Mouse (Mus musculus) adrenal gland, adult 18-20 months (tissue): Measurements from ENCODE around the gene Sema3b. TPM values are rescaled to one million over a fixed set of nuclear protein-coding genes. Genes with fewer than 3 reads are reported as not detected.
"Not testable (repeated sequence)": the region's sequence is repeated elsewhere in the genome, so short reads cannot be mapped to it uniquely, and the experiment has no call there.

ENCODE experiments used
- DNase-seq, 2 experiments: peaks; one replicate each; pipeline ENCODE4 v3.0.0; 2021 to 2022; ENCODE audit warnings: low spot score in 2 of 2
- total RNA-seq, 2 experiments: library from RNA; stranded (reverse); gene quantifications; 1 replicate in 1 of 2; 2 replicates in 1 of 2; pipeline ENCODE4 v1.2.3; 2021

Gene Sema3b
- total RNA-seq, 2 experiments from 2014 or later = 5.1 to 6.3 TPM

GRCm38 (mm10) chr9:107571534-107572326 lies 37.3 kb downstream of the Sema3b start:
- DNase-seq = no peak

- DNase-seq = no peak
Observed at GRCm38 (mm10) chr9:107570845-107571244, 38.2 kb downstream of the Sema3b start.

- DNase-seq = no peak
Observed at GRCm38 (mm10) chr9:107570016-107570415, 39.0 kb downstream of the Sema3b start.

- no peak for DNase-seq
Observed at GRCm38 (mm10) chr9:107569270-107569669, 39.8 kb downstream of the Sema3b start.

- peak; percentile 77 to 80 for DNase-seq
Observed at GRCm38 (mm10) chr9:107568331-107569261, 40.4 kb downstream of the Sema3b start.

GRCm38 (mm10) chr9:107567702-107568319 lies 41.2 kb downstream of the Sema3b start, which contains the start of gene Hyal2:
Gene Hyal2, plus strand, starts transcription at chr9:107567945.
- DNase-seq = no peak

- DNase-seq = no peak
Observed at GRCm38 (mm10) chr9:107566855-107567254, 42.2 kb downstream of the Sema3b start.

- peak; percentile 83 to 90 for DNase-seq
Observed at GRCm38 (mm10) chr9:107566041-107566709, 42.9 kb downstream of the Sema3b start.

GRCm38 (mm10) chr9:107565556-107565955 lies 43.5 kb downstream of the Sema3b start:
- DNase-seq = not testable (repeated sequence)

GRCm38 (mm10) chr9:107563029-107563581 lies 45.9 kb downstream of the Sema3b start, which contains the start of gene Tusc2:
Gene Tusc2, plus strand, starts transcription at chr9:107563255.
- peak; percentile 85 to 86 for DNase-seq

- DNase-seq = no peak
Observed at GRCm38 (mm10) chr9:107556346-107556745, 52.7 kb downstream of the Sema3b start.

GRCm38 (mm10) chr9:107555701-107556100 lies 53.3 kb downstream of the Sema3b start:
- no peak for DNase-seq

GRCm38 (mm10) chr9:107555031-107555457 lies 54.0 kb downstream of the Sema3b start:
- peak; percentile 53 to 57 for DNase-seq

- peak; percentile 89 to 93 for DNase-seq
Observed at GRCm38 (mm10) chr9:107554319-107554825, 54.7 kb downstream of the Sema3b start.

- peak in 1 of 2 experiments; percentile 54 for DNase-seq
Observed at GRCm38 (mm10) chr9:107553541-107554318, 55.3 kb downstream of the Sema3b start.

- no peak for DNase-seq
Observed at GRCm38 (mm10) chr9:107552690-107553393, 56.2 kb downstream of the Sema3b start.

- no peak for DNase-seq
Observed at GRCm38 (mm10) chr9:107551890-107552355, 57.1 kb downstream of the Sema3b start.

- peak; percentile 64 to 72 for DNase-seq
Observed at GRCm38 (mm10) chr9:107551117-107551889, 57.7 kb downstream of the Sema3b start, which contains the start of gene Rassf1. Gene Rassf1, plus strand, starts transcription at chr9:107551555.
